Mouse (Mus musculus) CH12.LX (cell line): ENCODE data around the gene Slc16a13. TPM values are rescaled to one million over a fixed set of nuclear protein-coding genes. Genes with fewer than 3 reads are reported as not detected.

Experiments
- DNase-seq: peaks from one replicate; pipeline ENCODE4 v3.0.0-alpha.2; 2013; ENCODE audit errors: extremely low read depth
- H3K27ac ChIP-seq: 2 replicates; pipeline ENCODE4 v1.5.1; 2012; ENCODE audit warnings: low read depth, mild to moderate bottlenecking, control low read depth, moderate library complexity; ENCODE audit not compliant: insufficient read depth
- H3K27me3 ChIP-seq: replicated peaks from 2 replicates; pipeline ENCODE3; 2012; ENCODE audit warnings: inconsistent platforms
- H3K36me3 ChIP-seq, 2 experiments: replicated peaks in 1 of 2; 2 replicates each; pipeline versions ENCODE3 to v1.6.1; 2012; ENCODE audit warnings: inconsistent platforms in 1 of 2, low read length in 1 of 2, mild to moderate bottlenecking in 1 of 2, mixed read lengths in 1 of 2, moderate library complexity in 1 of 2; ENCODE audit not compliant: control insufficient read depth in 1 of 2, insufficient read depth in 1 of 2
- H3K4me1 ChIP-seq, 2 experiments: 2 replicates each; pipeline ENCODE4 v1.6.1; 2012; ENCODE audit warnings: inconsistent platforms in 1 of 2, moderate library complexity in 1 of 2; ENCODE audit not compliant: insufficient read depth in 2 of 2, control insufficient read depth in 1 of 2
- H3K4me2 ChIP-seq: 2 replicates; pipeline ENCODE4 v1.6.1; 2012; ENCODE audit warnings: low read depth, mild to moderate bottlenecking, control low read depth; ENCODE audit not compliant: poor library complexity, insufficient read depth, severe bottlenecking
- H3K4me3 ChIP-seq, 3 experiments: fragments of 150-350 bp in 1 of 3; sonication (generic) in 1 of 3; replicated peaks in 1 of 3; 2 replicates each; pipeline versions ENCODE3 to v1.5.1; 2011 to 2012; ENCODE audit warnings: low read depth in 2 of 3, low read length in 2 of 3, mild to moderate bottlenecking in 2 of 3, moderate library complexity in 2 of 3, control low read depth in 1 of 3, improper control_type of control experiment in 1 of 3, inconsistent platforms in 1 of 3, mixed read lengths in 1 of 3; ENCODE audit not compliant: poor library complexity in 1 of 3
- H3K79me2 ChIP-seq: replicated peaks from 2 replicates; pipeline ENCODE4 v1.6.1; 2012; ENCODE audit warnings: mild to moderate bottlenecking, moderate library complexity; ENCODE audit not compliant: control insufficient read depth, poor library complexity, insufficient read depth, severe bottlenecking; ENCODE audit errors: extremely low read depth
- H3K9ac ChIP-seq: 2 replicates; pipeline ENCODE4 v1.6.1; 2012; ENCODE audit warnings: low read depth, mild to moderate bottlenecking, control low read depth, moderate library complexity; ENCODE audit not compliant: insufficient read depth
- H3K9me3 ChIP-seq: replicated peaks from 2 replicates; pipeline ENCODE3; 2012; ENCODE audit warnings: low read length, inconsistent platforms, mixed read lengths
- BHLHE40 ChIP-seq: IDR thresholded peaks from 2 replicates; pipeline ENCODE4 v1.6.1; 2011; ENCODE audit warnings: mild to moderate bottlenecking, low read depth, low read length, improper control_type of control experiment
- CHD1 ChIP-seq: IDR thresholded peaks from 2 replicates; pipeline ENCODE4 v1.6.1; 2012; ENCODE audit warnings: low read depth, low read length, improper control_type of control experiment, inconsistent platforms
- CHD2 ChIP-seq: IDR thresholded peaks from 2 replicates; pipeline ENCODE4 v1.6.1; 2011; ENCODE audit warnings: low read length, improper control_type of control experiment
- CTCF ChIP-seq, 2 experiments: IDR thresholded peaks in 1 of 2; conservative IDR thresholded peaks in 1 of 2; 2 replicates each; pipeline ENCODE4 v1.5.1; 2011 to 2012; ENCODE audit warnings: low read depth in 2 of 2, low read length in 2 of 2, improper control_type of control experiment in 1 of 2, inconsistent platforms in 1 of 2, mild to moderate bottlenecking in 1 of 2, moderate library complexity in 1 of 2
- ELF1 ChIP-seq: IDR thresholded peaks from 2 replicates; pipeline ENCODE4 v1.6.1; 2014; ENCODE audit warnings: low read depth, mild to moderate bottlenecking, inconsistent platforms, low read length, improper control_type of control experiment
- EP300 ChIP-seq: IDR thresholded peaks from 2 replicates; pipeline ENCODE4 v1.6.1; 2011; ENCODE audit warnings: low read length, improper control_type of control experiment
- ETS1 ChIP-seq: conservative IDR thresholded peaks from 2 replicates; pipeline ENCODE4 v1.6.1; 2012; ENCODE audit warnings: low read depth, mild to moderate bottlenecking, inconsistent platforms, low read length, improper control_type of control experiment, moderate library complexity
- GABPA ChIP-seq: IDR thresholded peaks from 2 replicates; pipeline ENCODE4 v1.6.1; 2012; ENCODE audit warnings: low read depth, low read length, improper control_type of control experiment, inconsistent platforms; ENCODE audit not compliant: insufficient replicate concordance
- HCFC1 ChIP-seq: IDR thresholded peaks from 2 replicates; pipeline ENCODE4 v1.6.1; 2012; ENCODE audit warnings: low read depth, mild to moderate bottlenecking, inconsistent platforms, low read length, improper control_type of control experiment
- IRF4 ChIP-seq: IDR thresholded peaks from 2 replicates; pipeline ENCODE4 v1.6.1; 2014; ENCODE audit warnings: low read depth, mild to moderate bottlenecking, inconsistent platforms, low read length, improper control_type of control experiment
- KAT2A ChIP-seq: IDR thresholded peaks from 2 replicates; pipeline ENCODE4 v1.6.1; 2012; ENCODE audit warnings: low read length, improper control_type of control experiment, inconsistent platforms; ENCODE audit not compliant: insufficient replicate concordance
- MAFK ChIP-seq: IDR thresholded peaks from 2 replicates; pipeline ENCODE4 v1.6.1; 2011; ENCODE audit warnings: low read length, improper control_type of control experiment; ENCODE audit not compliant: insufficient replicate concordance
- MAX ChIP-seq: IDR thresholded peaks from 2 replicates; pipeline ENCODE4 v1.6.1; 2011; ENCODE audit warnings: low read length, improper control_type of control experiment
- MAZ ChIP-seq: IDR thresholded peaks from 2 replicates; pipeline ENCODE4 v1.6.1; 2012; ENCODE audit warnings: low read depth, mild to moderate bottlenecking, inconsistent platforms, low read length, improper control_type of control experiment, moderate library complexity
- MEF2A ChIP-seq: IDR thresholded peaks from 2 replicates; pipeline ENCODE4 v1.6.1; 2014; ENCODE audit warnings: low read depth, mild to moderate bottlenecking, inconsistent platforms, low read length, improper control_type of control experiment, borderline replicate concordance
- MXI1 ChIP-seq: IDR thresholded peaks from 2 replicates; pipeline ENCODE4 v1.6.1; 2011; ENCODE audit warnings: mild to moderate bottlenecking, low read depth, low read length, improper control_type of control experiment
- MYC ChIP-seq: IDR thresholded peaks from 2 replicates; pipeline ENCODE4 v1.6.1; 2011; ENCODE audit warnings: low read depth, mild to moderate bottlenecking, improper control_type of control experiment, low read length
- NELFE ChIP-seq: IDR thresholded peaks from 2 replicates; pipeline ENCODE4 v1.6.1; 2011; ENCODE audit warnings: low read depth, low read length, improper control_type of control experiment
- NRF1 ChIP-seq: IDR thresholded peaks from 2 replicates; pipeline ENCODE4 v1.6.1; 2014; ENCODE audit warnings: low read depth, mild to moderate bottlenecking, inconsistent platforms, low read length, improper control_type of control experiment, moderate library complexity
- POLR2A ChIP-seq: IDR thresholded peaks from 2 replicates; pipeline ENCODE4 v1.6.1; 2011; ENCODE audit warnings: low read depth, mild to moderate bottlenecking, improper control_type of control experiment, low read length
- SMC3 ChIP-seq: IDR thresholded peaks from 2 replicates; pipeline ENCODE4 v1.6.1; 2011; ENCODE audit warnings: low read depth, low read length, improper control_type of control experiment
- TBP ChIP-seq: conservative IDR thresholded peaks from 2 replicates; pipeline ENCODE4 v1.6.1; 2011; ENCODE audit warnings: low read depth, low read length, improper control_type of control experiment
- UBTF ChIP-seq: IDR thresholded peaks from 2 replicates; pipeline ENCODE4 v1.6.1; 2012; ENCODE audit warnings: low read depth, mild to moderate bottlenecking, inconsistent platforms, low read length, improper control_type of control experiment, moderate library complexity
- USF1 ChIP-seq: IDR thresholded peaks from 2 replicates; pipeline ENCODE4 v1.6.1; 2014; ENCODE audit warnings: low read depth, mild to moderate bottlenecking, inconsistent platforms, low read length, improper control_type of control experiment
- ZC3H11A ChIP-seq: IDR thresholded peaks from 2 replicates; pipeline ENCODE4 v1.6.1; 2012; ENCODE audit warnings: low read depth, mild to moderate bottlenecking, inconsistent platforms, low read length, improper control_type of control experiment
- ZKSCAN1 ChIP-seq: IDR thresholded peaks from 2 replicates; pipeline ENCODE4 v1.6.1; 2012; ENCODE audit warnings: low read depth, inconsistent platforms, low read length, improper control_type of control experiment, borderline replicate concordance
- ZMIZ1 ChIP-seq: IDR thresholded peaks from 2 replicates; pipeline ENCODE4 v1.6.1; 2012; ENCODE audit warnings: low read depth, mild to moderate bottlenecking, inconsistent platforms, low read length, improper control_type of control experiment
- dilution Hi-C: fragments of 300-500 bp; cut with MboI; formaldehyde crosslinking; loops from 2 replicates; pipeline ENCODE4 v1.14.3; 2020; ENCODE audit warnings: low sequenced_read_pairs; ENCODE audit not compliant: extremely low pct_unique_long_range_greater_than_20kb, extremely low pct_ligation_motif_present
- in situ Hi-C: fragments of 300-500 bp; cut with MboI; formaldehyde crosslinking; loops from 3 replicates; pipeline ENCODE4 v1.14.3; 2019; ENCODE audit warnings: low sequenced_read_pairs, low pct_ligation_motif_present, low pct_unique_long_range_greater_than_20kb, mixed read lengths
- polyA plus RNA-seq: library from polyadenylated mRNA; unstranded; fragments of >175 nt; gene quantifications from 2 replicates; pipeline ENCODE4 v1.2.1, GENCODE M21; 2012; ENCODE audit warnings: low read depth; ENCODE audit not compliant: insufficient read length
- total RNA-seq, 2 experiments: library from RNA; depleted of rRNA; stranded (reverse); fragments of 300-350 nt in 1 of 2; fragments of >200 nt in 1 of 2; gene quantifications; 2 replicates each; pipeline ENCODE4 v1.2.3; 2012 to 2014

Slc16a13 gene
- total and polyA plus RNA-seq, 3 experiments, result 8.4 to 19.0 (median 12.0) TPM

- in situ Hi-C loops, result loop anchor here (25.0 kb wide), 2 partner anchors 377 to 527 kb away; partner anchors contain the start of genes 4930544D05Rik, Chrne and Zfp3
- H3K27me3 ChIP-seq, result no peaks in the 10 kb centered on the region
Measured at GRCm38 (mm10) chr11:70235254-70235900, 14.5 kb upstream of the Slc16a13 start.

GRCm38 (mm10) chr11:70234497-70234896, 13.6 kb upstream of the Slc16a13 start:
- no peak for DNase-seq
- dilution Hi-C loops, result no loop called here
- in situ Hi-C loops, result loop anchor here (25.0 kb wide), 2 partner anchors 378 to 528 kb away; partner anchors contain the start of genes 4930544D05Rik, Chrne and Zfp3
- H3K27ac ChIP-seq, result no peak overlapping the region
- H3K4me1 ChIP-seq, result peaks cover 4 to 37% of the 10 kb centered on the region in 2 experiments
- peaks cover 2% of the 10 kb centered on the region for H3K27me3 ChIP-seq
- peaks cover 11% of the 10 kb centered on the region for H3K79me2 ChIP-seq
- no peak for TF ChIP-seq USF1
- no peak for TF ChIP-seq CHD2
- no peak for TF ChIP-seq POLR2A
- no peak for TF ChIP-seq NELFE
- no peak for TF ChIP-seq GABPA
- TF ChIP-seq MYC, result no peak
- no peak for TF ChIP-seq ZC3H11A
- no peak for TF ChIP-seq KAT2A
- no peak for TF ChIP-seq TBP
- no peak for TF ChIP-seq ELF1
- no peak for TF ChIP-seq MAFK
- TF ChIP-seq SMC3, result no peak
- no peak for TF ChIP-seq CHD1
- no peak for TF ChIP-seq UBTF
- TF ChIP-seq NRF1, result no peak
- TF ChIP-seq, all 38 proteins: peak for 0
- H3K36me3 ChIP-seq, result peaks cover 10 to 27% of the 10 kb centered on the region in 2 experiments
- H3K9me3 ChIP-seq, result no peaks in the 10 kb centered on the region
- H3K9ac ChIP-seq, result no peak overlapping the region
- H3K4me3 ChIP-seq, result no peak overlapping the region
- no peak overlapping the region for H3K4me2 ChIP-seq

More at GRCm38 (mm10) chr11:70235254-70235900, 14.5 kb upstream of the Slc16a13 start:
- DNase-seq, result no peak
- H3K79me2 ChIP-seq, result peaks cover 12% of the 10 kb centered on the region
- no peak overlapping the region for H3K9ac ChIP-seq
- peaks cover 10 to 27% of the 10 kb centered on the region in 2 experiments for H3K36me3 ChIP-seq
- dilution Hi-C loops, result no loop called here
- no peaks in the 10 kb centered on the region for H3K9me3 ChIP-seq
- TF ChIP-seq ETS1 (no peak), BHLHE40 (no peak), TBP (no peak), MXI1 (no peak), ZKSCAN1 (no peak), CHD1 (no peak), HCFC1 (no peak), MEF2A (no peak), IRF4 (no peak), KAT2A (no peak), EP300 (no peak), ZMIZ1 (no peak), CTCF (conservative IDR thresholded peaks at IDR 0.05 in 1 of 2, IDR thresholded peaks at IDR 0.05 in 1 of 2; ENCODE audit: low read depth in 2 of 2, low read length in 2 of 2) (no peak), MAX (no peak), CHD2 (no peak), MAZ (no peak)
- TF ChIP-seq, all 38 proteins: peak for 0
- no peak overlapping the region for H3K4me3 ChIP-seq
- H3K27ac ChIP-seq, result no peak overlapping the region
- H3K4me2 ChIP-seq, result no peak overlapping the region
- H3K4me1 ChIP-seq, result peaks cover 4 to 32% of the 10 kb centered on the region in 2 experiments
